Mouse (Mus musculus) adrenal gland, postnatal 10 days (tissue): Measurements from ENCODE around the gene Tgtp1. TPM values are rescaled to one million over a fixed set of nuclear protein-coding genes. Genes with fewer than 3 reads are reported as not detected.
"Not testable (repeated sequence)": the region's sequence is repeated elsewhere in the genome, so short reads cannot be mapped to it uniquely, and the experiment has no call there.

Experiments
- DNase-seq: peaks from one replicate; pipeline ENCODE4 v3.0.0; 2021; ENCODE audit warnings: mixed read lengths
- long read RNA-seq, 2 experiments: library from polyadenylated mRNA; stranded (forward); transcript quantifications; one replicate each; pipeline ENCODE4 v2.0.0; 2021
- total RNA-seq, 2 experiments: library from RNA; stranded (reverse); gene quantifications; 2 replicates each; pipeline ENCODE4 v1.2.3; 2021

Gene Tgtp1
- total RNA-seq = 1 to 10 TPM; 1.1 to 2.1 TPM
- long read RNA-seq, experiment 1, partial matches to known transcripts = 0 of 3 reads
- long read RNA-seq, experiment 1, other reads (novel, unspliced or antisense) = 1 of 3 reads
- long read RNA-seq, experiment 2, partial matches to known transcripts = 0 of 2 reads
- long read RNA-seq, experiment 2, other reads (novel, unspliced or antisense) = 2 of 2 reads

DNA sequence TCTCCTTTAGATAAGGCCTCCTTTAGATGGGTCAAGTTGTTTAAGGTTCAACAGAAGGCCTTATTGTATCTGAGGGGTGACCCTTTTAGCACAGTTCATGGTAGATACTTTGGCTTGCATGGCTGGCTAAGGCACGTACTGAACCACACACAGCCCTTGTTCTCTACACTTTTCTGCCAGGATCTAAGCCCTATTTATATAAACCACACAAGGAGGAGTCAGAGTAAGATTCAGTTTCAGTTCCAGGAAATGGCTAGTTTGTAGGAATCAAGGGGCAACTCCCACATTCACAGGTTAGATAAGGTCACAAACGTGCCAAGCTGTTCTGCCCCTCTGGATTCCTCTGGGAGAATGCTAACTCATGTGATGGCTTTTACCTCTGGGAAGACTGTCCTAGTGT is at the start of gene Tgtp1:
Gene Tgtp1 (minus strand): TSS at position 155 of the 400 bp plus-strand sequence.
- not testable (repeated sequence) for DNase-seq

DNA sequence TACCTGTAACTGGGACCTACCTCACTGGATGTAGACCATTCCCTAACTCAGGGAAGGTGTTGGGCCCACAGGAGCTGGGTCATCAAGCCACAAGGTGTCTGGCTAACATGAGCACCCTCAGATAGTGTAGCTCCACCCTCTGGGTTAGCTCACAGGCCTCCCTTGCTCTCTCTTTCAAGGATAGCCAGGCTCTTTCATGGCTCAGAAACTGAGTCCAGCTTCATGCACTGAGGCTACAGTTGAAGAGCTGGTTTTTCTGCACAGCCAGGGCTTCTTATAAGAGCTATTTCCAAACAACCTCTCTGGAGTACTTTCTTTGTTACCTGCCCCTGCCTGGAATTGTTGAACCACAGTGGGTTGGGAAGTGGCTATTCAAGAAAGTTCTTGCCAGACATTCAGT is 18.1 kb upstream of the Tgtp1 start:
- not testable (repeated sequence) for DNase-seq

DNA sequence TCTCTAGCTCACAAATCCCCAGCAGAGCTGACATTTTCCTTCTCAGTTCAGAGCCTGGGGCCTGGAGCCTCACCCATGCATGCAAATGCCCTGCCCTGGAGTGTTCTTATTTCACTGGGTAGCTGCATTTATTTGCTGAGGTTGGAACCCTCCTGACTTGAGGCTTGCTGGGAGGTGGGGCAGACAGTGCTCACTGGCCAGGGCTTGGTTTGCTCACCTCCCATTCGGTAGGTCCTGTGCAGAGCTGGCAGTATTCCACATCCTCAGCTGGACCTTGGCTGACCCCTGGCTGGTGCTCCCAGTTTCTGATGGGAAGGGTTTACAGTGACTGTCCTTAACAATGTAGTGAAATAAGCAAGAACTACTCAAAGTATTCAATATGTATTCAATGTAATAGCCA is 12.8 kb upstream of the Tgtp1 start:
- not testable (repeated sequence) for DNase-seq

DNA sequence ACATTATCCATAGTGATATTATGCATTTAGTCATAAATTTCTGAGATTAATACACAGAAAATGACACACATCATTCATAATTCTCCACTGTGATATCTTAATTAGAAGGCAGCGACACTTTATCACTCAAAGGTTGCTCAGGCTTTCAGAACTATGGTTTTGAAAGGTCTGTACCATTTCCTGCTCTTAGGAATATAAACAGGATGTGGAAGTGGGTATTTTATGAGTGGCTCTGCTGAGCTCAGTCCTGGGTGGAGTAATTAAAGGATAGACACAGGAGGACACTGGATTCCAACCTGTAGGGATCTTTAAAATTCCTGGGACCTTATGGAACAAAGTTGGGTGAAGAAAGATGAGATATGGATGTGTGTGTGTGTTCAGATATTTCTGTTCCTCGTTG is 12.3 kb upstream of the Tgtp1 start:
- DNase-seq = not testable (repeated sequence)

DNA sequence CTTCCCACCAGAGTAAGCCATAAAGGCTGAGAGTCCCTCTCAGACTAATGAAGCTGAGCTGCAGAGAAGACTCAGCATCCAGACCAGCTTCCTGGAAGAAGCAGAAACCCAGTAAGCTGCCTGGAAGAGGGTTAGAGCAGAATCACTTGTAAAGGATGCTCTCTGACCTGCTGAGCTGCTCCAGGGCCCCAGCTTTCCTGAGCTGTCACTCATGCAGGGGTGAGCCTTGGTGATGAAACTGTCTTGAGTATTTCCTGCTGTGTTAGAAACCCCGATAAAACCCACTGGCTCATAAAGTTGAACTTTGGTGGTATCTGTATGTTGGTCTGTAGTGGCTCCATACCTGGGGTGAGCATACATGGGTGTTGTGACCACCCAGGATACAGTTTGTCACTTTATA is 6.4 kb upstream of the Tgtp1 start:
- DNase-seq = not testable (repeated sequence)

DNA sequence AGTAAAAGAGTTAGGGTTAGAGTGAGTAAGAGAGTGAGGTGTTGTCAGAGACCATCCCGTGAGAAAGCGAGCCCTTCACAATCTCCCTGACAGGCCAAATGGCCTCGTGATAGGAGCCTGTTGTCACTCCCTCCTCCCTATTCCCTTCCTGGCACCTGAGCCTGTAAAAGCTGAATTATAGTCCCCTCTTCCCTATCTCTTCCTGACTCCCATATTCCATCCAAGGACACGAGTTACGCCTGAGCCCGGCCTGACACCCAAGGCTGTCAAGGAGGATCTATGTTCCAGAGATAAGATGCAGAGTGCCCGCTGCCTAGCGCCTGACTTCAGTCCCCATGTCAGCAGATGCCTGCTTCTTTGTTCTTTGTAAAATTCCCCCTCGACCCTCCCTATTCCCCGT is 676 bp downstream of the Tgtp1 start:
- peak; percentile 33 for DNase-seq

DNA sequence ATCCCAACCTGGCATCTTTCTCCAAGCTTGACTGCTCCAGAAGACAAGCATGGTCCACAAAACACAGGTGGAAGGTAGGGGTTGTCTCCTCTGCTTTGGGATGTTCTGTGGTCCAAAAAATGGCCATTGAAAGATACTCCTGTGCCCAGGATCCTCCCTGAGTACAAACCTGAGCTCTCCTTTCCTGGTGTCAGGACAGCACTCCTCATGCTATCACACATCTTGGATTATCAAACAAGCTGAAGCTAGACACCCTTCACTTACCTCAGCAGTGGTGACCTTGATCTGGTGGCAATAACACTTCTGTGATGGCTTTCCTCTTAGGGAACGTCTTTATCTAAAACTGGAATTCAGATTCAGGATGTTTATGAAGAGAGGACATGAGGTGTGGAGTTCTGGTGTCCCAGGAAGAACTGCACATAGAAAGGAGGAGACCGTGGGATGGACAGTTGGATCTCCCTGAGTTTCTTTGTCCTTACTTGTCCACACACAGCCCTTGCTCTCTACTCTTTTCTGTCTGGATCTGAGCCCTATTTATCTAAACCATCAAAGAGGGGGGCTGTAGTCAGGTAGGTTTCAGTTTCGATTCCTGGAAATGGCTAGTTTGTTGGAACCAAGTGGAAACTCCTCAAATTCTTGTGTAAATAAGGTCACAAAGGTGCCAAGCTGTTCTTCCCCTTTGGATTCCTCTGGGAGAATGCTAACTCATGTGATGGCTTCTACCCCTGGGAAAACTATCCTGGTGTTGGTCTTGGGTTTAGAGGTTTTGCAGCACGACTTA is 2.0 kb downstream of the Tgtp1 start, which contains the start of gene Gm12185:
Gene Gm12185 (minus strand): TSS at position 487 of the 781 bp plus-strand sequence.
- DNase-seq = not testable (repeated sequence)

DNA sequence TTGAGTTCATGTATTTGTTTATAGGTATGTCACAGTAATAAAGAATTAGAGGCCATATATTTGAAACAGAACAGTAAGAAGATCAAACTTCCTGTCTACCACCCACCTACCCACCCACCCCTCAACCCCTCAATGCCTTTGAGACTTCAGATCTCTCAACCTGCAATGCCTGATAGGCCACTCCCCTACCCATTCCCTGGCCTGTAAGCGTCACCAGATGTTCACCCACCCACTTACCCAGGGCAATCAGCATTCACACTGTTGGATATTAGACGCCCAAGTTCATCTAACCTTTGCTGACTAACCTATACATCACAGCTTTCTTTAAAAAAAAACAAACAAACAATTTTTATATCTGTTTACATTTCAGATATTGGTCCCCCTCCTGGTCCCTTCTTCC is 4.0 kb downstream of the Tgtp1 start:
- not testable (repeated sequence) for DNase-seq

DNA sequence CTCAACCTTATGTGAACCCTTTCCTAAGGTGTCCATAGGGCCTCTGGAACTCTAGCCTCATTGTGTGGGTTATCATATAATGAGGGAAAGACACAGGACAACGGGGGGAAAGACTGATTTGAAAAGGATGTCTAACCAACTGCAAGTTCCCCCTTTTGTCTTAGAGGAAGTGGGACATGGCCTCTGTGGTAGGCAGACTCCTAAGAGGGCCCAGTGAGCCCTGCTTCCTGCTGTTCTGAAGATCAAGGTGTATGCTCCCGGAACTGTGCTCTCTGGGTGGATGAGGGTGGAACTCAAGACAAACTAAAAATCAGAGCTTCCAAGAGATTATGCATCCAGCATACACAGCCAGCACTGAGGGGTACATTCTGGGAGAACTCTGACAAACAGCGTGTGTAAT is 5.8 kb downstream of the Tgtp1 start:
- DNase-seq = not testable (repeated sequence)

DNA sequence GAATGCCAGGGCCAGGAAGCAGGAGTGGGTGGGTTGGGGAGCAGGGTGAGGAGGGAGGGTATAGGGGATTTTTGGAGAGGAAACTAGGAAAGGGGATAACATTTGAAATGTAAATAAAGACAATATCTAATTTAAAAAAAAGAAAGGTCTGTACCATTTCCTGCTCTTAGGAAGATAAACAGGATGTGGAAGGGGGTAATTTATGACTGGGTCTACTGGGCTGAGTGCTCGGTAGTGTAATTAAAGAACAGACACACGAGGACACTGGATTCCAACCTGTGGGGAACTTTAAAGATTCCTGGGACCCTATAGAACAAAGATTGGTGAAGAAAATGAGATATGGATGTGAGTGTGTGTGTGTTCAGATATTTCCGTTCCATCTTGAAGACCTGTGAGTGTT is 11.1 kb downstream of the Tgtp1 start:
- DNase-seq = not testable (repeated sequence)

DNA sequence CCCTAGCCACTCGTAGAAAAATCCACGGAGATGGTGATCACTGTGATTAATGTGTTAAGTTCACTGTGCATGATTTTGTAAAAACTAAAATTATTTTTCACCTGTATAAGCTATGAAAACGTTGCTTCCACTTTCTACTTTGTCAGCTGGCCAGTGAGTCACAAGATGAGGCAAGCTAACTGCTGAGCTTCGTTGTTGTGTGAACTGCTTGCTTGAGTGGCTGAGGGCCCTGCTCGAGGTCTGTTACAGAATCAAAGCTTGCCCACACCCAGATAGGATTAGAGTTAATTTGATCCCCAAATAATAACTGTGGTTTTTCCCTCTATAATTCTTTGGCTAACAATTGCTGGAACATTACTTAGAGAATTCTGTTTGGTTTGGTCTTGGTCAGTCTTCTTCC is 13.9 kb downstream of the Tgtp1 start:
- DNase-seq = not testable (repeated sequence)

DNA sequence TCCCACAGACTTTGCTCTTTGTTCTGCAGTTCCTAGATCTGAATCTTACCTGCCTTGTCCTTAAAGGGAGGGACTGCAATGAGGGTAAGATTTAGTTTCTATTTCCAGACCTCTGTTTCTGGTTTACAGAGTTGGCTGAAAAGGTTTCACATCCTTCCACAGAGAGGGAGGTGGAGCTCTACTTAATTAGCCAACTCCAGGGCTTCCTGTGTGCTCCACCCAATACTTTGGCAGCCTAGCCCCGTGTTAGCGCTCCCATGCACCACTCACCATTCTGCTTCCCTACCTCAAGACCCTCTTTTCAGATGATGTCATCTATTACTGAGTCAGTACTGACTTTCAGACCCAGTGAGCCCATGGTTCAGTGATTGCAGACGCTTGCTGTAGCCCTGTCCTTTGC is 14.7 kb downstream of the Tgtp1 start, which contains the start of gene 9930111J21Rik1:
Gene 9930111J21Rik1 (minus strand): TSS at position 148 of the 400 bp plus-strand sequence.
- DNase-seq = not testable (repeated sequence)

DNA sequence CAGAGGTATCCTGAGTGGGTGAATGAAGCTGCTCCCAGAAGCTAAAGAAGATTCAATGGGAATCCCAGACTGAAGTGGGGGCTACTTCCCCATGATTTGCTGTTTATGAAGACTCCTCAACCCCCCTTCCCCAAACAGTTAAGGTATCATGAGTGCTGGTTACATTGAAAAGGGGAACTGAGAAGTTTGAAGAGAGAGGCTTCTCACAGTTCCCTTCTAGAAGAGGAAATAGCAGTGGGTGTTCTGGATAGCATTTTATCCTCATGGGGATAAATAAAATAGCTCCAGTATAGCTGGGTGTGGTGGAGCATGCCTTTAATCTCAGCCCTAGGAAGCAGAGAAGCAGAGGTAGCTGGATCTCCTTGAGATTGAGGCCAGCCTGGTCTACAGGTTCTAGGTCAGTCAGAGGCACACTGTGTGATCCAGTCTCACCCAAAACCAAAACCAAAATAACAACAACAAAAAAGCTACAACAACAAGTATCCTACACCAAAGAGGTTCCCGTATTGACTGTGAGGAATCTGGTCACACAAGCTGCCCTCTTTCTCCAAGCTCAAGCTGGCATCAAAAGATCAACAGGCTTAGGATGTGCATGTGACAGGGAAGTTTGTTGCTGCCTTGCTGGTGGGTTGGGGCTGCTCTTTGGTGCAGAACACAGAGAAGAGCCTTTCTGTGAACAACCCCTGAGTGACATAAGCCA is 15.6 kb downstream of the Tgtp1 start, which contains the start of gene Olfr56:
Gene Olfr56 (plus strand): TSS at position 650 of the 700 bp plus-strand sequence.
- not testable (repeated sequence) for DNase-seq

DNA sequence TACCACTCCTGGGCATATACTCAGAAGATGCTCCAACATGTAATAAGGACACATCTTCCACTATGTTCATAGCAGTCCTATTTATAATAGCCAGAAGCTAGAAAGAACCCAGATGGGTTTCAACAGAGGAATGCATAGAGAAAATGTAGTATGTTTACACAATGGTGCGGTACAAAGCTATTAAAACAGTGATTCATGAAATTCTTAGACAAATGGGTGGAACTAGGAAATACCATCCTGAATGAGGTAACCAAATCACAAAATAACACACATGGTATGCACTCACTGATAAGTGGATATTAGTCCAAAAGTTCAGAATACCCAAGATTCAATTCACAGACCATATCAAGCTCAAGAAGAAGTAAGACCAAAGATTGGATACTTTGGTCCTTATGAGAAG is 19.3 kb downstream of the Tgtp1 start:
- not testable (repeated sequence) for DNase-seq

DNA sequence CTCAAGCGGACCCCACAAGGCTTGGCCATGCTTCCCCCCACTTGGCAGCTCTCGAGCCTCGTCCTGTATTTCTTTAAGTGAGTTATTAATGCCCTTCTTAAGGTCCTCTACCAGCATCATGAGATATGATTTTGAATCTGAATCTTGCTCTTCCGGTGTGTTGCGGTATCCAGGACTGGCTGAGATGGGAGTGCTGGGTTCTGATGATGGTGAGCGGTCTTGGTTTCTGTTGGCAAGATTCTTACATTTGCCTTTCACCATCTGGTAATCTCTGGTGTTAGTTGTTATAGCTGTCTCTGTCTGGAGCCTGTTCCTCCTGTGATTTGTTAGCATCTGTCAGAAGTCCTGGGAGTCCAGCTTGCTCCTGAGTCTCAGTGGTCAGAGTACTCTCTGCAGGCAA is 47.9 kb downstream of the Tgtp1 start, which contains the start of gene Psme2b:
Gene Psme2b (minus strand): TSS at position 101 of the 400 bp plus-strand sequence.
- not testable (repeated sequence) for DNase-seq

DNA sequence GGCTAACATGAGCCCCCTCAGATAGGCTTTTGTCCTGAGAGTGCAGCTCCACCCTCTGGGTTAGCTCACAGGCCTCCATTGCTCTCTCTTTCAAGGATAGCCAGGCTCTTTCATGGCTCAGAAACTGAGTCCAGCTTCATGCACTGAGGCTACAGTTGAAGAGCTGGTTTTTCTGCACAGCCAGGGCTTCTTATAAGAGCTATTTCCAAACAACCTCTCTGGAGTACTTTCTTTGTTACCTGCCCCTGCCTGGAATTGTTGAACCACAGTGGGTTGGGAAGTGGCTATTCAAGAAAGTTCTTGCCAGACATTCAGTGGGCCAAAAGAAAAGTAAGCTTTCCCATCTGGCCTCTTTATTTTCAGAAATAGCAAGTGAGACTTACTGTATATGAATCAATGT is 54.7 kb downstream of the Tgtp1 start:
- DNase-seq = not testable (repeated sequence)

Other genes with a start within 250 kb of the Tgtp1 start
- 100 to 1,000 TPM; 805 to 857 TPM for gene Rack1, start 193.8 kb downstream of the Tgtp1 start, total RNA-seq
- gene Trim41, start 176.8 kb downstream of the Tgtp1 start, total RNA-seq = 10 to 100 TPM; 42.3 to 42.7 TPM
- gene Trim7, start 168.0 kb downstream of the Tgtp1 start, total RNA-seq = 10 to 100 TPM in 1 of 2 experiments, 1 to 10 TPM in 1; 5.3 to 12.0 TPM
- gene Gm12184, start 167.5 kb downstream of the Tgtp1 start, total RNA-seq = 1 to 10 TPM; 2.5 to 4.9 TPM
- 10 to 100 TPM; 13.2 to 17.8 TPM for gene Irgm1, start 122.5 kb downstream of the Tgtp1 start, total RNA-seq
- gene Gm5431, start 92.0 kb downstream of the Tgtp1 start, total RNA-seq = 1 to 10 TPM; 1.6 to 2.0 TPM
- gene Psme2b, start 48.0 kb downstream of the Tgtp1 start, total RNA-seq = 10 to 100 TPM in 1 of 2 experiments, 1 to 10 TPM in 1; 5.3 to 11.1 TPM
- under 1 TPM; 0.18 TPM for gene Olfr56, start 15.3 kb downstream of the Tgtp1 start, total RNA-seq
- gene 9930111J21Rik1, start 14.8 kb downstream of the Tgtp1 start, total RNA-seq = 1 to 10 TPM; 1.8 to 2.9 TPM
- 1 to 10 TPM; 3.3 to 3.7 TPM for gene Gm12185, start 1.9 kb downstream of the Tgtp1 start, total RNA-seq
- 1 to 10 TPM; 3.2 TPM for gene 9930111J21Rik2, start 57.1 kb upstream of the Tgtp1 start, total RNA-seq
- gene Tgtp2, start 70.0 kb upstream of the Tgtp1 start, total RNA-seq = 1 to 10 TPM; 1.2 to 1.3 TPM
- gene Ifi47, start 82.4 kb upstream of the Tgtp1 start, total RNA-seq = 1 to 10 TPM; 5.2 to 5.7 TPM
- under 1 TPM; 0.27 to 0.45 TPM for gene Olfr1396, start 120.7 kb upstream of the Tgtp1 start, total RNA-seq
- not detected for gene Olfr1395, start 148.1 kb upstream of the Tgtp1 start, total RNA-seq
- gene Olfr1394, start 160.2 kb upstream of the Tgtp1 start, total RNA-seq = not detected
- 10 to 100 TPM; 34.5 to 37.6 TPM for gene Btnl9, start 193.0 kb upstream of the Tgtp1 start, total RNA-seq
- 10 to 100 TPM; 29.8 to 38.1 TPM for gene Zfp62, start 209.1 kb upstream of the Tgtp1 start, total RNA-seq